ENCODE assay signal across 22 mouse cellular contexts in the genomic region with DNA sequence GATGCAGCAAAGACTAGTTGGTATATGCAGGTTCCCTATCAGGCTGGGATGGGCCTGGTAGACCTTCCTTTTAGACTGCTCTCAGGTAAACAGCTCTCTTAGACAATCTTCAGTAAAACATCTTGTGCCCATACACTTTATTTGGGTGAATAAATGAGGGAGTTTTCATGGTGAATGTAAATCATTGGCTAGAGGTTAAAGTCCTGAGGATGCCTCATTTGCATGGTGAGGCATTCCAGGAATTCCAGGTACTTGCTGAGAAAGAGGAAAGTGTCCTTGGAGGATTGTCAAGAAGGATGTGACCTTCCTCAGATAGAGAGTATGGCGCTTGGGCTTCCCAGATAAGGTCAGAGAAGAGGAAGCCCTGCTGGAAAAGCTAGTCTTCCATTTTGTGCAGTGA.
"Had no signal": no experiment of that assay in that cellular context is flagged by ENCODE, and none has a peak within 500 bp of the region (broad histone marks: within the 10 kb centered on the region; RNA-seq: fewer than 3 reads in every experiment).

No protein-coding gene starts in this region.

- H3K36me3 ChIP-seq: limb, embryonic 10.5 days; limb, embryonic 13.5 days; liver, embryonic 12.5 days; liver, embryonic 15.5 days; lung, embryonic 15.5 days; midbrain, embryonic 10.5 days; midbrain, embryonic 13.5 days; neural tube, embryonic 13.5 days; stomach, embryonic 15.5 days had no signal

- H3K9ac ChIP-seq: limb, embryonic 13.5 days; liver, embryonic 12.5 days; liver, embryonic 15.5 days; lung, embryonic 15.5 days; midbrain, embryonic 13.5 days; neural tube, embryonic 13.5 days; stomach, embryonic 15.5 days had no signal

- H3K4me1 ChIP-seq: limb, embryonic 10.5 days; limb, embryonic 13.5 days; liver, embryonic 12.5 days; liver, embryonic 15.5 days; lung, embryonic 15.5 days; megakaryocyte, embryonic 14.5 days; midbrain, embryonic 10.5 days; midbrain, embryonic 13.5 days; neural tube, embryonic 13.5 days; stomach, embryonic 15.5 days had no signal

- ATAC-seq: intestine, postnatal 0 days; liver, embryonic 12.5 days; midbrain, embryonic 13.5 days; midbrain, embryonic 16.5 days had no signal

- H3K9me3 ChIP-seq: limb, embryonic 10.5 days; limb, embryonic 13.5 days; liver, embryonic 12.5 days; liver, embryonic 15.5 days; lung, embryonic 15.5 days; megakaryocyte, embryonic 14.5 days; midbrain, embryonic 10.5 days; midbrain, embryonic 13.5 days; neural tube, embryonic 13.5 days; stomach, embryonic 15.5 days had no signal

- H3K27me3 ChIP-seq: limb, embryonic 13.5 days; liver, embryonic 12.5 days; liver, embryonic 15.5 days; lung, embryonic 15.5 days; megakaryocyte, embryonic 14.5 days; midbrain, embryonic 13.5 days; neural tube, embryonic 13.5 days; stomach, embryonic 15.5 days had no signal

- H3K27ac ChIP-seq: limb, embryonic 10.5 days; limb, embryonic 13.5 days; liver, embryonic 12.5 days; liver, embryonic 15.5 days; lung, embryonic 15.5 days; midbrain, embryonic 10.5 days; midbrain, embryonic 13.5 days; neural tube, embryonic 13.5 days; stomach, embryonic 15.5 days had no signal

- DNase-seq: layer of hippocampus, adult 9-11 months; liver; lung, adult 18-20 months; lung, postnatal 10 days; lung, postnatal 36 days; retina, postnatal 1 day; right cerebral cortex, postnatal 25 days; spleen, adult 18-20 months; thymus, postnatal 25 days had no signal

- H3K4me2 ChIP-seq: limb, embryonic 13.5 days; liver, embryonic 12.5 days; liver, embryonic 15.5 days; lung, embryonic 15.5 days; midbrain, embryonic 13.5 days; neural tube, embryonic 13.5 days; stomach, embryonic 15.5 days had no signal

- H3K4me3 ChIP-seq: limb, embryonic 10.5 days; limb, embryonic 13.5 days; liver, embryonic 12.5 days; liver, embryonic 15.5 days; lung, embryonic 15.5 days; megakaryocyte, embryonic 14.5 days; midbrain, embryonic 10.5 days; midbrain, embryonic 13.5 days; myocyte; neural tube, embryonic 13.5 days; stomach, embryonic 15.5 days had no signal
